Mouse (Mus musculus): Measurements from ENCODE around the gene Eef1b2. TPM values are rescaled to one million over a fixed set of nuclear protein-coding genes. Genes with fewer than 3 reads are reported as not detected.
A peak's percentile ranks its signal among the peaks of the same experiment; 100 is the strongest.
"Not testable (repeated sequence)": the region's sequence is repeated elsewhere in the genome, so short reads cannot be mapped to it uniquely, and the experiment has no call there.

The Eef1b2 gene
- polyA plus RNA-seq, 1 experiment = 602 TPM

- 98% methylated on average over 4 of the region's 4 CpGs for WGBS
Observed at GRCm38 (mm10) chr1:63180122-63180521, 3.5 kb downstream of the Eef1b2 start.

GRCm38 (mm10) chr1:63180575-63180974, 4.0 kb downstream of the Eef1b2 start:
- H3K4me3 ChIP-seq (ENCODE audit: control insufficient read depth, insufficient read depth, low read length); H3K4me1 ChIP-seq (replicated peaks; ENCODE audit: control insufficient read depth, insufficient read depth, low read length); H3K27me3 ChIP-seq (ENCODE audit: control insufficient read depth, insufficient read depth, low read length); H3K27ac ChIP-seq (ENCODE audit: control insufficient read depth, insufficient read depth, low read length); DNase-seq: not testable (repeated sequence)
- WGBS = 90% methylated on average over 4 of the region's 4 CpGs
- peaks cover 14% of the 10 kb centered on the region for H3K36me3 ChIP-seq (ENCODE audit: control insufficient read depth, insufficient read depth, low read length)

More at GRCm38 (mm10) chr1:63180122-63180521, 3.5 kb downstream of the Eef1b2 start:
- H3K27ac ChIP-seq (ENCODE audit: control insufficient read depth, insufficient read depth, low read length) = no peak overlapping the region
- TF ChIP-seq POLR2A (IDR thresholded peaks at IDR 0.05; ENCODE audit: control insufficient read depth, extremely low read depth, insufficient read depth, low read length, poor library complexity) (no peak), CTCF (IDR thresholded peaks at IDR 0.05; ENCODE audit: borderline replicate concordance, control insufficient read depth, extremely low read depth, insufficient read depth, low read length, poor library complexity) (no peak)
- H3K27me3 ChIP-seq (ENCODE audit: control insufficient read depth, insufficient read depth, low read length) = no peaks in the 10 kb centered on the region
- no peak overlapping the region for H3K4me3 ChIP-seq (ENCODE audit: control insufficient read depth, insufficient read depth, low read length)
- H3K4me1 ChIP-seq (replicated peaks; ENCODE audit: control insufficient read depth, insufficient read depth, low read length) = peaks cover 9% of the 10 kb centered on the region
- H3K36me3 ChIP-seq (ENCODE audit: control insufficient read depth, insufficient read depth, low read length) = peaks cover 14% of the 10 kb centered on the region
- DNase-seq = no peak

GRCm38 (mm10) chr1:63181019-63181418, 4.4 kb downstream of the Eef1b2 start:
- Histone ChIP-seq H3K4me1 (replicated peaks; ENCODE audit: control insufficient read depth, insufficient read depth, low read length) (peaks cover 5% of the 10 kb centered on the region), H3K4me3 (ENCODE audit: control insufficient read depth, insufficient read depth, low read length) (no peak overlapping the region), H3K27me3 (ENCODE audit: control insufficient read depth, insufficient read depth, low read length) (no peaks in the 10 kb centered on the region), H3K36me3 (ENCODE audit: control insufficient read depth, insufficient read depth, low read length) (peaks cover 14% of the 10 kb centered on the region), H3K27ac (ENCODE audit: control insufficient read depth, insufficient read depth, low read length) (no peak overlapping the region)
- 8% methylated on average over 3 of the region's 3 CpGs for WGBS
- DNase-seq = peak; percentile 92
- TF ChIP-seq POLR2A (IDR thresholded peaks at IDR 0.05; ENCODE audit: control insufficient read depth, extremely low read depth, insufficient read depth, low read length, poor library complexity) (no peak), CTCF (IDR thresholded peaks at IDR 0.05; ENCODE audit: borderline replicate concordance, control insufficient read depth, extremely low read depth, insufficient read depth, low read length, poor library complexity) (peak; percentile 86; the same call in 1 of the 2 replicates)

GRCm38 (mm10) chr1:63181480-63181879, 4.9 kb downstream of the Eef1b2 start:
- TF ChIP-seq CTCF (IDR thresholded peaks at IDR 0.05; ENCODE audit: borderline replicate concordance, control insufficient read depth, extremely low read depth, insufficient read depth, low read length, poor library complexity) (no peak), POLR2A (IDR thresholded peaks at IDR 0.05; ENCODE audit: control insufficient read depth, extremely low read depth, insufficient read depth, low read length, poor library complexity) (no peak)

GRCm38 (mm10) chr1:63182212-63182611, 5.6 kb downstream of the Eef1b2 start:
- no peaks in the 10 kb centered on the region for H3K27me3 ChIP-seq (ENCODE audit: control insufficient read depth, insufficient read depth, low read length)
- H3K36me3 ChIP-seq (ENCODE audit: control insufficient read depth, insufficient read depth, low read length) = peaks cover 14% of the 10 kb centered on the region
- TF ChIP-seq POLR2A (IDR thresholded peaks at IDR 0.05; ENCODE audit: control insufficient read depth, extremely low read depth, insufficient read depth, low read length, poor library complexity) (no peak), CTCF (IDR thresholded peaks at IDR 0.05; ENCODE audit: borderline replicate concordance, control insufficient read depth, extremely low read depth, insufficient read depth, low read length, poor library complexity) (no peak)
- DNase-seq = no peak
- H3K27ac ChIP-seq (ENCODE audit: control insufficient read depth, insufficient read depth, low read length) = no peak overlapping the region
- WGBS = 96% methylated on average over 5 of the region's 5 CpGs
- H3K4me1 ChIP-seq (replicated peaks; ENCODE audit: control insufficient read depth, insufficient read depth, low read length) = peaks cover 5% of the 10 kb centered on the region
- no peak overlapping the region for H3K4me3 ChIP-seq (ENCODE audit: control insufficient read depth, insufficient read depth, low read length)

More at GRCm38 (mm10) chr1:63181480-63181879, 4.9 kb downstream of the Eef1b2 start:
- Histone ChIP-seq H3K4me3 (ENCODE audit: control insufficient read depth, insufficient read depth, low read length) (no peak overlapping the region), H3K27me3 (ENCODE audit: control insufficient read depth, insufficient read depth, low read length) (no peaks in the 10 kb centered on the region), H3K4me1 (replicated peaks; ENCODE audit: control insufficient read depth, insufficient read depth, low read length) (peaks cover 5% of the 10 kb centered on the region), H3K27ac (ENCODE audit: control insufficient read depth, insufficient read depth, low read length) (no peak overlapping the region), H3K36me3 (ENCODE audit: control insufficient read depth, insufficient read depth, low read length) (peaks cover 14% of the 10 kb centered on the region)
- 97% methylated on average over 1 of the region's 1 CpGs for WGBS
- no peak for DNase-seq

GRCm38 (mm10) chr1:63182636-63183270, 6.1 kb downstream of the Eef1b2 start:
- DNase-seq = peak; percentile 56
- TF ChIP-seq POLR2A (IDR thresholded peaks at IDR 0.05; ENCODE audit: control insufficient read depth, extremely low read depth, insufficient read depth, low read length, poor library complexity) (no peak), CTCF (IDR thresholded peaks at IDR 0.05; ENCODE audit: borderline replicate concordance, control insufficient read depth, extremely low read depth, insufficient read depth, low read length, poor library complexity) (no peak)
- Histone ChIP-seq H3K4me3 (ENCODE audit: control insufficient read depth, insufficient read depth, low read length) (no peak overlapping the region), H3K27me3 (ENCODE audit: control insufficient read depth, insufficient read depth, low read length) (no peaks in the 10 kb centered on the region), H3K4me1 (replicated peaks; ENCODE audit: control insufficient read depth, insufficient read depth, low read length) (peaks cover 3% of the 10 kb centered on the region), H3K36me3 (ENCODE audit: control insufficient read depth, insufficient read depth, low read length) (peaks cover 14% of the 10 kb centered on the region), H3K27ac (ENCODE audit: control insufficient read depth, insufficient read depth, low read length) (no peak overlapping the region)
- WGBS = 79% methylated on average over 10 of the region's 10 CpGs

- H3K4me3 ChIP-seq (ENCODE audit: control insufficient read depth, insufficient read depth, low read length); H3K4me1 ChIP-seq (replicated peaks; ENCODE audit: control insufficient read depth, insufficient read depth, low read length); H3K36me3 ChIP-seq (ENCODE audit: control insufficient read depth, insufficient read depth, low read length); DNase-seq; H3K27me3 ChIP-seq (ENCODE audit: control insufficient read depth, insufficient read depth, low read length); H3K27ac ChIP-seq (ENCODE audit: control insufficient read depth, insufficient read depth, low read length): not testable (repeated sequence)
- WGBS = 97% methylated on average over 6 of the region's 6 CpGs
Observed at GRCm38 (mm10) chr1:63185430-63185829, 8.8 kb downstream of the Eef1b2 start.
